Mouse (Mus musculus) hindbrain, embryonic 16.5 days (tissue): ENCODE data around the gene Lancl1. TPM values are rescaled to one million over a fixed set of nuclear protein-coding genes. Genes with fewer than 3 reads are reported as not detected.

Source experiments
- ATAC-seq: fragments of 200-750 bp; cut with Nextera tagmentation; 2 replicates; pipeline ENCODE4 v1.8.0; 2017; ENCODE audit warnings: moderate TSS enrichment, moderate library complexity
- H3K27ac ChIP-seq: fragments of 300-500 bp; sonication (generic); 2 replicates; pipeline ENCODE4 v1.5.1; 2014; ENCODE audit warnings: low read depth, mild to moderate bottlenecking, control low read depth, low read length, moderate library complexity
- H3K27me3 ChIP-seq: fragments of 300-500 bp; sonication (generic); replicated peaks from 2 replicates; pipeline ENCODE4 v1.6.1; 2014; ENCODE audit warnings: low read length; ENCODE audit not compliant: control insufficient read depth, insufficient read depth
- H3K36me3 ChIP-seq: fragments of 300-500 bp; sonication (generic); 2 replicates; pipeline ENCODE4 v1.6.1; 2014; ENCODE audit warnings: mild to moderate bottlenecking, low read length, moderate library complexity, mixed read lengths; ENCODE audit not compliant: control insufficient read depth, insufficient read depth
- H3K4me1 ChIP-seq: fragments of 300-500 bp; sonication (generic); 2 replicates; pipeline ENCODE4 v1.6.1; 2014; ENCODE audit warnings: low read depth, low read length; ENCODE audit not compliant: control insufficient read depth, insufficient read depth
- H3K4me2 ChIP-seq: fragments of 300-500 bp; sonication (generic); 2 replicates; pipeline ENCODE4 v1.6.1; 2014; ENCODE audit warnings: mild to moderate bottlenecking, low read length, control low read depth, moderate library complexity
- H3K4me3 ChIP-seq: fragments of 300-500 bp; sonication (generic); 2 replicates; pipeline ENCODE4 v1.5.1; 2014; ENCODE audit warnings: mild to moderate bottlenecking, low read length, control low read depth, moderate library complexity
- H3K9ac ChIP-seq: fragments of 300-500 bp; sonication (generic); 2 replicates; pipeline ENCODE4 v1.6.1; 2014; ENCODE audit warnings: low read depth, mild to moderate bottlenecking, control low read depth, low read length, moderate library complexity
- H3K9me3 ChIP-seq: fragments of 300-500 bp; sonication (generic); 2 replicates; pipeline ENCODE4 v1.6.1; 2014; ENCODE audit warnings: mild to moderate bottlenecking, low read length, moderate library complexity; ENCODE audit not compliant: control insufficient read depth
- WGBS: fragments of 180-500 bp; shearing (Covaris S2); extraction: QIAGEN DNeasy Blood & Tissue Kit; methylation state at CpG from one replicate; pipeline ENCODE4 v1.1.7; 2014; 5-methylcytosine and 5-hydroxymethylcytosine counted together
- polyA plus RNA-seq: library from polyadenylated mRNA; unstranded; fragments of >200 nt; fragmentation: Nextera tagmentation; extraction: Ambion mirVana; gene quantifications from 2 replicates; pipeline ENCODE4 v1.2.1, GENCODE M21; 2015

Lancl1 gene
- polyA plus RNA-seq, 1 experiment from 2014 or later, result 191 TPM

- Histone ChIP-seq H3K4me1 (no peaks in the 10 kb centered on the region), H3K27me3 (no peaks in the 10 kb centered on the region), H3K4me3 (no peak overlapping the region), H3K27ac (no peak overlapping the region), H3K9me3 (no peaks in the 10 kb centered on the region), H3K4me2 (no peak overlapping the region), H3K9ac (no peak overlapping the region), H3K36me3 (peaks cover 22% of the 10 kb centered on the region)
- ATAC-seq, result no peak
- WGBS, result 84% methylated on average over 3 of the region's 3 CpGs
Measured at GRCm38 (mm10) chr1:67000484-67000883, 38.2 kb downstream of the Lancl1 start.

GRCm38 (mm10) chr1:66998601-66999000, 40.1 kb downstream of the Lancl1 start:
- 0 out of 2 replicates have a peak, but pooled peaks cover 6% of the 10 kb centered on the region for H3K36me3 ChIP-seq
- no peaks in the 10 kb centered on the region for H3K9me3 ChIP-seq
- H3K4me2 ChIP-seq, result no peak overlapping the region
- ATAC-seq, result no peak
- no peak overlapping the region for H3K27ac ChIP-seq
- no peaks in the 10 kb centered on the region for H3K4me1 ChIP-seq
- 68% methylated on average over 1 of the region's 1 CpGs for WGBS
- H3K4me3 ChIP-seq, result no peak overlapping the region
- H3K27me3 ChIP-seq, result no peaks in the 10 kb centered on the region
- H3K9ac ChIP-seq, result no peak overlapping the region

- H3K27me3 ChIP-seq, result no peaks in the 10 kb centered on the region
- H3K9me3 ChIP-seq, result no peaks in the 10 kb centered on the region
- no peak overlapping the region for H3K27ac ChIP-seq
- no peaks in the 10 kb centered on the region for H3K4me1 ChIP-seq
- H3K36me3 ChIP-seq, result 0 out of 2 replicates have a peak, but pooled peaks cover 6% of the 10 kb centered on the region
- 93% methylated on average over 4 of the region's 4 CpGs for WGBS
- no peak overlapping the region for H3K4me3 ChIP-seq
- ATAC-seq, result no peak
- no peak overlapping the region for H3K4me2 ChIP-seq
- H3K9ac ChIP-seq, result no peak overlapping the region
Measured at GRCm38 (mm10) chr1:66998188-66998587, 40.5 kb downstream of the Lancl1 start.

- Histone ChIP-seq H3K4me1 (no peaks in the 10 kb centered on the region), H3K27me3 (no peaks in the 10 kb centered on the region), H3K4me2 (no peak overlapping the region), H3K36me3 (no peaks in the 10 kb centered on the region), H3K9me3 (no peaks in the 10 kb centered on the region), H3K4me3 (no peak overlapping the region), H3K9ac (no peak overlapping the region), H3K27ac (no peak overlapping the region)
- 85% methylated on average over 2 of the region's 2 CpGs for WGBS
- no peak for ATAC-seq
Measured at GRCm38 (mm10) chr1:66996819-66997218, 41.9 kb downstream of the Lancl1 start.

GRCm38 (mm10) chr1:66992764-66993163, 45.9 kb downstream of the Lancl1 start:
- Histone ChIP-seq H3K9ac (no peak overlapping the region), H3K4me3 (no peak overlapping the region), H3K4me2 (no peak overlapping the region), H3K27me3 (no peaks in the 10 kb centered on the region), H3K36me3 (no peaks in the 10 kb centered on the region), H3K4me1 (no peaks in the 10 kb centered on the region), H3K27ac (no peak overlapping the region), H3K9me3 (no peaks in the 10 kb centered on the region)
- ATAC-seq, result no peak

GRCm38 (mm10) chr1:66987558-66988190, 51.0 kb downstream of the Lancl1 start:
- peak; percentile 54; the same call in 1 of the 2 replicates for ATAC-seq
- Histone ChIP-seq H3K36me3 (no peaks in the 10 kb centered on the region), H3K4me2 (peak overlapping the region; percentile 34), H3K4me1 (no peaks in the 10 kb centered on the region), H3K4me3 (no peak overlapping the region), H3K9me3 (no peaks in the 10 kb centered on the region), H3K27me3 (no peaks in the 10 kb centered on the region), H3K27ac (no peak overlapping the region), H3K9ac (no peak overlapping the region)
- 67% methylated on average over 18 of the region's 18 CpGs for WGBS

- H3K4me2 ChIP-seq, result no peak overlapping the region
- WGBS, result 73% methylated on average over 4 of the region's 4 CpGs
- no peaks in the 10 kb centered on the region for H3K4me1 ChIP-seq
- ATAC-seq, result no peak
- H3K27ac ChIP-seq, result no peak overlapping the region
- H3K9ac ChIP-seq, result no peak overlapping the region
- H3K36me3 ChIP-seq, result no peaks in the 10 kb centered on the region
- H3K4me3 ChIP-seq, result no peak overlapping the region
- H3K27me3 ChIP-seq, result no peaks in the 10 kb centered on the region
- no peaks in the 10 kb centered on the region for H3K9me3 ChIP-seq
Measured at GRCm38 (mm10) chr1:66985906-66986305, 52.8 kb downstream of the Lancl1 start.

- no peaks in the 10 kb centered on the region for H3K36me3 ChIP-seq
- ATAC-seq, result no peak
- H3K4me2 ChIP-seq, result no peak overlapping the region
- no peaks in the 10 kb centered on the region for H3K4me1 ChIP-seq
- no peak overlapping the region for H3K9ac ChIP-seq
- WGBS, result 68% methylated on average over 7 of the region's 7 CpGs
- no peak overlapping the region for H3K4me3 ChIP-seq
- no peaks in the 10 kb centered on the region for H3K9me3 ChIP-seq
- no peaks in the 10 kb centered on the region for H3K27me3 ChIP-seq
- H3K27ac ChIP-seq, result no peak overlapping the region
Measured at GRCm38 (mm10) chr1:66985129-66985698, 53.5 kb downstream of the Lancl1 start.

- Histone ChIP-seq H3K27ac (no peak overlapping the region), H3K27me3 (no peaks in the 10 kb centered on the region), H3K9me3 (no peaks in the 10 kb centered on the region), H3K4me1 (no peaks in the 10 kb centered on the region), H3K36me3 (no peaks in the 10 kb centered on the region), H3K4me2 (no peak overlapping the region), H3K9ac (no peak overlapping the region), H3K4me3 (no peak overlapping the region)
- WGBS, result 100% methylated on average over 1 of the region's 1 CpGs
- ATAC-seq, result no peak
Measured at GRCm38 (mm10) chr1:66980129-66980528, 58.5 kb downstream of the Lancl1 start.
